Mouse (Mus musculus) midbrain, embryonic 11.5 days (tissue): ENCODE measurements around the gene Vps54. TPM values are rescaled to one million over a fixed set of nuclear protein-coding genes. Genes with fewer than 3 reads are reported as not detected.

ENCODE experiments used
- ATAC-seq: fragments of 200-750 bp; cut with Nextera tagmentation; 2 replicates; pipeline ENCODE4 v1.8.0; 2017; ENCODE audit warnings: moderate TSS enrichment, moderate library complexity; ENCODE audit not compliant: low FRiP score
- DNase-seq: peaks from one replicate; pipeline ENCODE4 v3.0.0; 2015; ENCODE audit warnings: low spot score; ENCODE audit errors: missing footprints
- H3K27ac ChIP-seq: fragments of 300-500 bp; sonication (generic); 2 replicates; pipeline ENCODE4 v1.5.1; 2014; ENCODE audit warnings: low read depth, low read length
- H3K27me3 ChIP-seq: fragments of 300-500 bp; sonication (generic); 2 replicates; pipeline ENCODE4 v1.6.1; 2014; ENCODE audit warnings: mild to moderate bottlenecking, low read length, moderate library complexity, mixed read lengths; ENCODE audit not compliant: control insufficient read depth, insufficient read depth
- H3K36me3 ChIP-seq: fragments of 300-500 bp; sonication (generic); 2 replicates; pipeline ENCODE4 v1.6.1; 2014; ENCODE audit warnings: mild to moderate bottlenecking, low read length, moderate library complexity, mixed read lengths; ENCODE audit not compliant: control insufficient read depth, insufficient read depth
- H3K4me1 ChIP-seq: fragments of 300-500 bp; sonication (generic); 2 replicates; pipeline ENCODE4 v1.6.1; 2014; ENCODE audit warnings: low read length; ENCODE audit not compliant: control insufficient read depth, insufficient read depth
- H3K4me2 ChIP-seq: fragments of 300-500 bp; sonication (generic); 2 replicates; pipeline ENCODE4 v1.6.1; 2014; ENCODE audit warnings: mild to moderate bottlenecking, moderate library complexity
- H3K4me3 ChIP-seq: fragments of 300-500 bp; sonication (generic); 2 replicates; pipeline ENCODE4 v1.5.1; 2014; ENCODE audit warnings: low read depth, low read length
- H3K9ac ChIP-seq: fragments of 300-500 bp; sonication (generic); 2 replicates; pipeline ENCODE4 v1.6.1; 2014; ENCODE audit warnings: low read length
- H3K9me3 ChIP-seq: fragments of 300-500 bp; sonication (generic); 2 replicates; pipeline ENCODE4 v1.6.1; 2016; ENCODE audit warnings: low read length; ENCODE audit not compliant: control insufficient read depth
- WGBS: fragments of 180-500 bp; shearing (Covaris S2); extraction: QIAGEN DNeasy Blood & Tissue Kit; methylation state at CpG from one replicate; pipeline ENCODE4 v1.1.7; 2014; 5-methylcytosine and 5-hydroxymethylcytosine counted together
- microRNA counts: library from miRNA; unstranded; fragments of <30 nt; microRNA quantifications from one replicate; lab custom pipeline; 2015
- microRNA-seq: library from miRNA; unstranded; fragments of <30 nt; microRNA quantifications from one replicate; pipeline ENCODE4, GENCODE M21; 2017
- polyA plus RNA-seq: library from polyadenylated mRNA; unstranded; fragments of >200 nt; fragmentation: Nextera tagmentation; extraction: Ambion mirVana; gene quantifications from 2 replicates; pipeline ENCODE4 v1.2.1, GENCODE M21; 2014

The Vps54 gene
- polyA plus RNA-seq, 1 experiment from 2014 or later, result 15.0 TPM

GRCm38 (mm10) chr11:21370399-21371121 is 131.5 kb downstream of the Vps54 start:
- peak; percentile 94 for ATAC-seq
- Histone ChIP-seq H3K4me2 (peak overlapping the region; percentile 61), H3K27me3 (no peaks in the 10 kb centered on the region), H3K9me3 (no peaks in the 10 kb centered on the region), H3K36me3 (no peaks in the 10 kb centered on the region), H3K4me3 (peak overlapping the region; percentile 78), H3K9ac (peak overlapping the region; percentile 85), H3K27ac (peak overlapping the region; percentile 85), H3K4me1 (peaks cover 15% of the 10 kb centered on the region)
- under 1% methylated on average over 51 of the region's 69 CpGs for WGBS
- peak; percentile 96 for DNase-seq

MicroRNA genes within 50 kb of the gene (microRNA counts, 519-probe panel; counts per million panel counts)
- not detected for microRNA mmu-miR-1933-3p (lab: Ali Mortazavi, UCI)
- not detected for microRNA mmu-miR-1933-5p (lab: Ali Mortazavi, UCI)

Small RNA genes lying within 50 kb of the gene (microRNA-seq; reads per million reads assigned to microRNA genes)
- gene Mir1933, result 2.7 reads per million, percentile 10 among the genes with 10 or more reads in this experiment

Other genes starting within 250 kb of the Vps54 start
- 108 and 113 TPM in 2 replicates for gene Peli1, start 148.0 kb upstream of the Vps54 start, polyA plus RNA-seq
- 70.0 and 75.2 TPM in 2 replicates for gene Ugp2, start 131.9 kb downstream of the Vps54 start, polyA plus RNA-seq